Mouse (Mus musculus): ENCODE results near the gene Rac3.
"Not testable (repeated sequence)": the region's sequence is repeated elsewhere in the genome, so short reads cannot be mapped to it uniquely, and the experiment has no call there.

Rac3 gene

GRCm38 (mm10) chr11:120721124-120722066 is at the start of gene Rac3:
Gene Rac3, plus strand, starts transcription at chr11:120721470.
- peak; percentile 69 for DNase-seq

- peak; percentile 90 for DNase-seq
Observed at GRCm38 (mm10) chr11:120672687-120673593, 48.3 kb upstream of the Rac3 start, which contains the start of gene Aspscr1. Gene Aspscr1, plus strand, starts transcription at chr11:120672973.

- no peak for DNase-seq
Observed at GRCm38 (mm10) chr11:120673594-120674122, 47.6 kb upstream of the Rac3 start.

GRCm38 (mm10) chr11:120675875-120676274 is 45.4 kb upstream of the Rac3 start:
- DNase-seq: not testable (repeated sequence)

GRCm38 (mm10) chr11:120676951-120677350 is 44.3 kb upstream of the Rac3 start:
- DNase-seq: no peak

GRCm38 (mm10) chr11:120679909-120680308 is 41.4 kb upstream of the Rac3 start:
- DNase-seq: no peak

GRCm38 (mm10) chr11:120682683-120683082 is 38.6 kb upstream of the Rac3 start:
- no peak for DNase-seq

GRCm38 (mm10) chr11:120683536-120683935 is 37.7 kb upstream of the Rac3 start:
- DNase-seq: no peak

GRCm38 (mm10) chr11:120684086-120684485 is 37.2 kb upstream of the Rac3 start:
- no peak for DNase-seq

- DNase-seq: no peak
Observed at GRCm38 (mm10) chr11:120684660-120685059, 36.6 kb upstream of the Rac3 start.

GRCm38 (mm10) chr11:120686650-120687272 is 34.5 kb upstream of the Rac3 start:
- no peak for DNase-seq

- DNase-seq: no peak
Observed at GRCm38 (mm10) chr11:120689365-120689764, 31.9 kb upstream of the Rac3 start.

- DNase-seq: no peak
Observed at GRCm38 (mm10) chr11:120692471-120693011, 28.7 kb upstream of the Rac3 start.

- DNase-seq: no peak
Observed at GRCm38 (mm10) chr11:120693461-120693860, 27.8 kb upstream of the Rac3 start.

- no peak for DNase-seq
Observed at GRCm38 (mm10) chr11:120695184-120695583, 26.1 kb upstream of the Rac3 start.

GRCm38 (mm10) chr11:120695641-120696040 is 25.6 kb upstream of the Rac3 start:
- no peak for DNase-seq

- no peak for DNase-seq
Observed at GRCm38 (mm10) chr11:120696568-120696967, 24.7 kb upstream of the Rac3 start.

- DNase-seq: no peak
Observed at GRCm38 (mm10) chr11:120697741-120698140, 23.5 kb upstream of the Rac3 start.

GRCm38 (mm10) chr11:120703696-120704454 is 17.4 kb upstream of the Rac3 start:
- DNase-seq: no peak

- no peak for DNase-seq
Observed at GRCm38 (mm10) chr11:120704486-120705325, 16.6 kb upstream of the Rac3 start.

GRCm38 (mm10) chr11:120706120-120706519 is 15.2 kb upstream of the Rac3 start:
- DNase-seq: no peak

Measured in cerebellum, adult 11 months (tissue).